Mouse (Mus musculus): Measurements from ENCODE around the gene Trpm8.

Gene Trpm8

GRCm38 (mm10) chr1:88246386-88246785 is 31.1 kb upstream of the Trpm8 start:
- no peak for DNase-seq (ENCODE audit: low read depth in 1 of 2, low spot score in 2 of 2)

- no peak for DNase-seq (ENCODE audit: low read depth in 1 of 2, low spot score in 2 of 2)
Measured at GRCm38 (mm10) chr1:88247660-88248059, 29.8 kb upstream of the Trpm8 start.

GRCm38 (mm10) chr1:88248658-88249057 is 28.8 kb upstream of the Trpm8 start:
- no peak for DNase-seq (ENCODE audit: low read depth in 1 of 2, low spot score in 2 of 2)

DNA sequence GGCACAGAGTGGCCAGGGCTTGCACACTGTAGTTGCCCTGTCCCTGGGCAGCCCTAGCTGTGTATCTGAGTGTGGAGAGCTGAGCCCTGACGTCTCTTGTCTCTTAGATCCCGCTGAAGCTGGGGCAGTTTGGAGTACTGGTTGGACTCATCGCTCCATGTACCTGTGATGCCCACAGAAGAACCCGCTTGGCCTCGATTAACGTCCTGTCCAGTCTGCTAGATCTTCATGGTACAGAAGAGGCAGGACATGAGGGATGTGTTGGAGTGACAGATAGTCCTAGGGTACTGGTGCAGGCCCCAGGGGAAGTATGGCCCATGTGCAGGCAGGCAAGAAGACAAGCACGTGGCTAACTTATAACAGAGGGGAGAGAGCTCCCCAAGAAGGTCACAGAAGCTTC is 27.9 kb upstream of the Trpm8 start:
- no peak for DNase-seq (ENCODE audit: low read depth in 1 of 2, low spot score in 2 of 2)

GRCm38 (mm10) chr1:88250023-88250422 is 27.4 kb upstream of the Trpm8 start:
- DNase-seq (ENCODE audit: low read depth in 1 of 2, low spot score in 2 of 2), result no peak

DNA sequence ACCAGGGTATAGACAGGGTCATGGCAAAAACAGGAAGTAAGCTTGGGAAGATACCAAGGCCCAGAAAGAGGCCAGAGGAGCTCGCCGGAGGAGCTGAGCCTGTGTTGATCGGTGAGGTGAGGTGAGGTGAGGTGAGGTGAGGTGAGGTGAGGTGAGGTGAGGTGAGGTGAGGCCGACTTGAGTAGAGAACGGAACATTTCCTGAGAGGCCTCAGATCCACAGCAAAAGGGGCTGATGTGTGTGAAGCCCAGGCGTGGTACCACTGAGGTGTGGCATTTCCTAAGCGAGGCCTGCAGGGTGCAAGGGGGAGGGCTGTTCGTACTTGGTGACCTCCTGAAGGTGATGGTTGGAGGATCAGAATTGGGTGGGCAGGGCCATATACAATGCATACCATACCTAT is 24.4 kb upstream of the Trpm8 start:
- no peak for DNase-seq (ENCODE audit: low read depth in 1 of 2, low spot score in 2 of 2)

GRCm38 (mm10) chr1:88253540-88253939 is 23.9 kb upstream of the Trpm8 start:
- DNase-seq (ENCODE audit: low read depth in 1 of 2, low spot score in 2 of 2), result no peak

DNA sequence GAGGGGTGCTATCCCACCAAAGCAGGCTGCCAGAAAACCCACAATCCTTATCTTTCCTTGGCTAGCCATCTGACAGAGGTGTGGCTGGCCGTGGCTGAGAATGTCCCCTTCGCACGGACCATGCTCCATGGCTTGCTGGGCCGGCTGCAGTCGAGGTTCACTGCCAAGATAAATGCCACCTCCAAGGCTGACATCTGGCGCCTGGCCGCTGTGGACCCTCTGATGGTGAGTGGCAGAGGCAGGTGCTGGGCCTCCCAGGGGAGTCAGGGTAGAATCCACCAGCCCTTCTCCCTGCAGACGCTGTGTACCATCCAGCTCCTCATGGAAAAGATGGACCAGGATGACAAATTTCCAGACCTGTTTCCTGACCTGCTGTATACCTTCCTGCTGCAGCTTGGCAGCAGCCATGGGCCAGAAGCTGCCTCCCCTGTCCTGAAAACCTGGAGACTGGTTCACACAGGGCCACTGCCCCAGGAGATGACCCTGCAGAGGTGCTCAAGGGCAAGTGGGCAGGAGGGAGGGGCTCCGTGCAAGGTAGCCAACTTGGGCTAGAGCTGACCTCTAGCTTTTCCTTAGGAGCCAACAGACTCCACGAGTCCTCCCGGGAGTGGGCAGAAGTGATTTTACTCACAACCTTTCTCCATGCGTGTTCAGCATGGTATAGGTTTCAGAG is 22.5 kb upstream of the Trpm8 start:
- no peak for DNase-seq (ENCODE audit: low read depth in 1 of 2, low spot score in 2 of 2)

GRCm38 (mm10) chr1:88255466-88255857 is 22.0 kb upstream of the Trpm8 start:
- DNase-seq (ENCODE audit: low read depth in 1 of 2, low spot score in 2 of 2), result no peak

GRCm38 (mm10) chr1:88255989-88256754 is 21.3 kb upstream of the Trpm8 start:
- no peak for DNase-seq (ENCODE audit: low read depth in 1 of 2, low spot score in 2 of 2)

DNA sequence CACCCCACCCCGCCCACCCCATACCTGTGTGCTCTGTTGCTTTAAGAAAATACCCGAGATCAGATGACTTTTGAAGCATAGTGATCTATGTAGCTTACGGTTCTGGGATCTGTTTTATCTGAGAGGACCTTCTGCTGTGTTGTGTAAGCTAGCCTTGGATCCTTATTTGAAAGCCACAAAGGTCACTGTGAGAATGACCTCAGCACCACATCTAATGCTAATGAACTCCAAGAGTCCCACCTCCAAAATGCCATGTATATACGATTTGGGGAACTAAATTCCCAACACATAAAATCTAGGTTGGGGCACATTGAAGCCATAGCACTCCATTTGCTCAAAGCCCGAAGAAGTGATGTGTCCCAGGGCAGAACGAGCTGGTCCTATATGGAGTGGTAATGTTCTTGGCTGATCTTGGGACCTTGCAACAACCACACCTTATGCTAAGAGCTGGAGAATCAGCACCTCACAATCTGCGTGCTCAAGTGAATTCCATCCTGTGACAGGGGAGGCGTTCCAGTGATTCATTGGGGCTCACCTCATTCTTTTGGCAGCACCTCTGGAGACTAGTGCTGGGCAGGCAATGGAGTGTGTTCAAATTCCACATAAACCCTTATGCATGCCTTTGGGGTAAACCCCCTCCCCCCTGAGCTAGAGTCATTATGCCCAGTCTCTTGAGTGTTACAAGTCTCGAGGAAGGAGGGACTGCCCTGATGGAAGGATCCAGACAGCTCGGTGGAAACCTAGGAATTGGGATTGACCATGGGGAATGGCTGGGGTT is 20.4 kb upstream of the Trpm8 start:
- DNase-seq (ENCODE audit: low read depth in 1 of 2, low spot score in 2 of 2), result no peak

GRCm38 (mm10) chr1:88257681-88258080 is 19.8 kb upstream of the Trpm8 start:
- no peak for DNase-seq (ENCODE audit: low read depth in 1 of 2, low spot score in 2 of 2)

- DNase-seq (ENCODE audit: low read depth in 1 of 2, low spot score in 2 of 2), result no peak
Measured at GRCm38 (mm10) chr1:88258361-88258760, 19.1 kb upstream of the Trpm8 start.

GRCm38 (mm10) chr1:88258881-88259642 is 18.4 kb upstream of the Trpm8 start:
- no peak for DNase-seq (ENCODE audit: low read depth in 1 of 2, low spot score in 2 of 2)

GRCm38 (mm10) chr1:88259643-88260024 is 17.8 kb upstream of the Trpm8 start:
- DNase-seq (ENCODE audit: low read depth in 1 of 2, low spot score in 2 of 2), result no peak

DNA sequence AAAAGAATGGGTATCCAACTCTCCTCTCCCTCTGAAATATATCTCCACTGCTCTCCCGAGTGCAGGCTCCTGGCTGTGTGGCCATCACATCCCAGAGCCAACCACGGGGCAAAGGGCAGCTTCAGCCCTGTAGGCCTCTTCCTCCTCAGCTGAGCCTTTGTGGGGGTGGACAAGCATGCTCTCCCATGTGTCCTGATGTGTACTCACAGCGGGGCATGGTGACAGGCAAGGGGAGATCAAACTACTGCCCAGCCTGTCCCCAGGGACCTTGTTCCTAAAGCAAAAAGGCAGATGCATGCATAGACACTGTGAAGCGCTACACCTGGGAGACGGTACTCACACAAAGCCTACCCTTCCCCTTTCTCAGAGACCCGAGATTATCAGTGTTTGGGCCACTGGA is 17.3 kb upstream of the Trpm8 start:
- DNase-seq (ENCODE audit: low read depth in 1 of 2, low spot score in 2 of 2), result no peak

GRCm38 (mm10) chr1:88260604-88261377 is 16.7 kb upstream of the Trpm8 start:
- no peak for DNase-seq (ENCODE audit: low read depth in 1 of 2, low spot score in 2 of 2)

DNA sequence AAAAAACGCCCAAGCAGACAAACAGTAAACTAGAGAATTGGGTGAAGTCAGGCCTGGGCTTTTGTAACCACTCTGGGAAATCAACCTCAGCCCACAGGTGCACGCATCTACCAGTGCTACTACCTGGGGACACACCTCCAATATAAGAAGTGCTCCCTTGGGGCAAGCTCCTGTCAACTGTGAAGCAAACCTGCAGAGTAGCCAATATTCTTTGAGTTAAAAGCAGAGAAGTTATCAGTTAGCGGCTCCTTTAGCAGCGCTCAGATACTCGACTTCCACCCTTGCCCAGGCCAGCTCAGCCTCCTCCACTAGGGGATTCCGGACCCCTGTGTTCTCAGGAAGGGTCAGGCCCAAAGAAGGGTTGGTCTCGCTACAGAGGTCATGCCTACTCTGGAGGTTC is 15.8 kb upstream of the Trpm8 start:
- no peak for DNase-seq (ENCODE audit: low read depth in 1 of 2, low spot score in 2 of 2)

DNA sequence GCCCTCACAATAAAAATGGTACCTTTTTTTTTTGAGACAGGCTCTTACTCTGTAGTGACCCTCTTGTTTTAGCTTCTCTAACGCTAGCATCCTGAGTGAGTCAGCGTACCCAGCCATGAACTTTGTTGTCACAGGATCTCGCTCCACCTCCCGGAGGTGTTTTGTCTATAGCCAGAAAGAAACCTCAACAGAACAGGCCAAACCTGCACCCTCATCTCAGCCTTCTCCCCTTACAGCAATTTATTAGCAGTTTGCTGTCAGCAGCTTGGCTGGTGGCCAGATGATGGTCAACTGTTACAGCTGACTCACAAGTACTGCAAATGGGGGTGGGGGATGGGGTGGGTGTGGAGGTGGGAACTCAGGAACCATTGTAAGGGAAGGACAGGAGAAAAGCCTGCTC is 15.2 kb upstream of the Trpm8 start:
- no peak for DNase-seq (ENCODE audit: low read depth in 1 of 2, low spot score in 2 of 2)

- no peak for DNase-seq (ENCODE audit: low read depth in 1 of 2, low spot score in 2 of 2)
Measured at GRCm38 (mm10) chr1:88262961-88263360, 14.5 kb upstream of the Trpm8 start.

DNA sequence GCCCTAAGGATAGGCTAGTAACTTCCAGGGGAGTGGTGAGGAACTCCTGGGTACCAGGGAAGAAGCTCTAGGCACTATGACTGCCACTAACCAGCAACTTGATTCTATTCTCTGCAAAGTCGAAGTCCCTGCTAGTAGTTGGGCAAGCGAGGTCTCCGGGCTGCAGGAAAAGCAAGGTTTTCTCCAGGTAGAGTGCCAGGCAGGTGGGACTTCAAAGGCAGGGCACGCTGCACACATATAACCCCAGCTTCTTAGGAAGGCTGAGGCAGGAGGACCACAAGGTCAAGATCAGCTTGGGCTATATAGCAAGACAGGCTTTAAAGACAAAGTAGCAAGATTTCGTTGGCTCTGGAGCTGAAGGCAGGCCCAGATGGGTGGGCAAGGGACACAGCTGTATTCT is 13.7 kb upstream of the Trpm8 start:
- no peak for DNase-seq (ENCODE audit: low read depth in 1 of 2, low spot score in 2 of 2)
